Mouse (Mus musculus): ENCODE measurements around the gene Mtx3.

Gene Mtx3

DNA sequence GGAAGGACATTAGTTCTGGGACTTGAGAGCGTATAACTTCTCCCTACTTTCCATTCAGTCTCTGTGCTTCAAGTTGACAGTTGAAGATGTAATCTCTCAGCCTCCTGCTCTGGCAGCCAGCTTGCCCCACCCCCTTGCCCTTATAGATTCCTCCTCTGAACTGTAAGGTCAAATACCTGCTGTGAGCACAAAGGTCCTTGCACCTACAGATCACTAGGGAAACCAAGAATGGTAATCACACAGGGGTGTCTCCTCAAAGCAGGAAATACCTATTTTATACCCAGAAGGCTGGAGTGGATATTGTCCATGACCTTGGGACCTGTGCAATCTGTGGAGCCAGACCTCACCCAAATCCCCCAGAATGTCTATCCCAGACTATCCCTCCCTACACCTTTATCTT, 40.4 kb downstream of the Mtx3 start:
- DNase-seq, result no peak

DNA sequence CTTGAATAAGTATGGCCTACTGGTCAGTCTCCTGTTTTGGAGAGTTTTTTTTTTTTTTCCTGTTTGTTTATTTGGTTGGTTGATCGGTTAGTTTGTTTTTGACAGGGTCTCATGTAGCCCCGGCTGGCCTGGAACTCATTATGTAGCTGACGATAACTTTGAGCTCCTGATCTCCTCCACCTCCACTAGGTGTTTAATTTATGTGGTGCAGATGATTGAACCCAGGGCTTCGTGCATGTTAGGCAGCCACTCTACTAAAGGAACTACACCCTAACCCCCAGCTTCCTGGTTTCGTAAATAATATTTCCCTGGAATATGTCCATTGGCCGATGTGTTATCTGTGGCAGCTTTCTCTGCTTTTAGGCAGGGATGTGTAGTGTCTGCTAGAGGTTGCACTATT, 54.5 kb downstream of the Mtx3 start:
- DNase-seq, result no peak

DNA sequence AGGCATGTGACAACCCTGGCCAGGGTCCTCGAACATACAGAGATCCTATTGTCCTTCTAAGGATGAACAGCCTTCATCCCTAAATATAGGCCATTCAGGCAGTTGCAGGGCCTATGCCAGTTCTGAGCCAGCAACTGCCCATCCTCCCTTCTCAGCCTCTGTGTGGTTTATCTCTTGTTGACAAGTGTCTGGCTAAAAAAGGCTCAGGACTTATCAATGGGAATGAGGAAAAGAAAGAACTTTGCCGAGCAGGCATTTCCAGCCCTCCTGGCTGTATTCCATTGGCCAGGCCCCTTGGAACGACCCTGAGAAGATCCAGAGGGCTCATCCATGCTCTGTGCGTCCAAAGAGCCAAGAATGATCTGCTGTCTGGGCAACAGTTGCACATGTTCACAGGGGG, 58.7 kb downstream of the Mtx3 start:
- DNase-seq, result no peak

DNA sequence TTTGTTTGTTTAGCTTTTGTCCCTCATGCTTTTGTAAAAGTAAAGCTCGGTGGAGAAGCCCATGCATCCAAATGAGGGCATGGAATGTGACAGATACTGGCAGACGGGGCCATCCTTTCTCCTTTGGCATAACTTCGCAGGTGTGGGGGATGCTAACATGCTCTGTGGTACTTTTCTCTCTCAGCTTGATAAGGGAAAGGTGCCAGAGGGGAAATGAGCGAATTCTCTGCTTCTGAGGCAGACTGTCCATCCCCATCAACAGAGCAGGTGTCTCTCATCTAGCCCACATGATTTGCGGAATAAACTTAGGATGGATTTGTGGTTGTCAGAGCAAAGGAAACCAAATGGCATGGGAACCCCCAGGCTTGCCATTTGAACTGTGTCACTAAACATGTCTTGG, 61.4 kb downstream of the Mtx3 start:
- DNase-seq, result no peak

DNA sequence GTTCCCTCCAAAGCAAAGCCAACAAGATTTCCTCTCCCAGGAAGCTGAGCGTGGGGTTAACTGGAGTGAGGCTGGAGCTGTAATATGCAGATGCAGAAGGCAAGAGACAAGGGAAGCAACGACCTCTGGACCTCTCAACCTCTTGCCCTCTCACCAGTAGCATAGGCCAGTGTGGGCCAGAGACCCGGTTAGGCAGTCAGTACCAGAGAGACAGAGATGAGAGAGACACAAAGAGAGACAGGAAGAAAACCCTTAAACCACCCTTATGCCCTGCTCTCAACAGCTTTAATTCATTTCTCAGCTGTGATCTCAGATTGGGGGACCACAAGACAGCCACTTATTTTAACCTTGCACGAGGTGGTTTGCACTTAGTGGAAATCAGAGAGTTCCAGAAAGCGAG, 62.8 kb downstream of the Mtx3 start:
- no peak for DNase-seq
